Mouse (Mus musculus) kidney, postnatal 4 days (tissue): Measurements from ENCODE around the gene Mark3.

Experiments used
- DNase-seq, 2 experiments: peaks; one replicate each; pipeline ENCODE4 v3.0.0; 2021; ENCODE audit warnings: mixed read lengths in 2 of 2

The Mark3 gene

GRCm38 (mm10) chr12:111562276-111562814, 12.0 kb upstream of the Mark3 start:
- DNase-seq: no peak

GRCm38 (mm10) chr12:111563076-111563629, 11.2 kb upstream of the Mark3 start:
- no peak for DNase-seq

- no peak for DNase-seq
Observed at GRCm38 (mm10) chr12:111565363-111565762, 9.0 kb upstream of the Mark3 start.

GRCm38 (mm10) chr12:111568836-111569235, 5.5 kb upstream of the Mark3 start:
- DNase-seq: peak; percentile 53 to 69

GRCm38 (mm10) chr12:111572406-111572805, 1.9 kb upstream of the Mark3 start:
- DNase-seq: peak; percentile 52 to 69

- DNase-seq: peak; percentile 27 to 56
Observed at GRCm38 (mm10) chr12:111573315-111573714, 1.0 kb upstream of the Mark3 start.

GRCm38 (mm10) chr12:111574887-111575838, 840 bp downstream of the Mark3 start:
- DNase-seq: peak; percentile 60 to 74

GRCm38 (mm10) chr12:111583058-111583457, 8.7 kb downstream of the Mark3 start:
- DNase-seq: no peak

- no peak for DNase-seq
Observed at GRCm38 (mm10) chr12:111584401-111584800, 10.1 kb downstream of the Mark3 start.

GRCm38 (mm10) chr12:111587252-111587651, 12.9 kb downstream of the Mark3 start:
- DNase-seq: peak in 1 of 2 experiments; percentile 20

GRCm38 (mm10) chr12:111592407-111593021, 18.2 kb downstream of the Mark3 start:
- peak in 1 of 2 experiments; percentile 13 for DNase-seq

- no peak for DNase-seq
Observed at GRCm38 (mm10) chr12:111593775-111594174, 19.5 kb downstream of the Mark3 start.

GRCm38 (mm10) chr12:111597310-111597709, 23.0 kb downstream of the Mark3 start:
- no peak for DNase-seq

- DNase-seq: no peak
Observed at GRCm38 (mm10) chr12:111598902-111599301, 24.6 kb downstream of the Mark3 start.

GRCm38 (mm10) chr12:111599640-111600039, 25.3 kb downstream of the Mark3 start:
- no peak for DNase-seq

GRCm38 (mm10) chr12:111603871-111604270, 29.5 kb downstream of the Mark3 start:
- no peak for DNase-seq

- DNase-seq: no peak
Observed at GRCm38 (mm10) chr12:111605619-111606018, 31.3 kb downstream of the Mark3 start.

GRCm38 (mm10) chr12:111608015-111608414, 33.7 kb downstream of the Mark3 start:
- no peak for DNase-seq

- DNase-seq: no peak
Observed at GRCm38 (mm10) chr12:111614475-111615141, 40.3 kb downstream of the Mark3 start.

GRCm38 (mm10) chr12:111618266-111618665, 43.9 kb downstream of the Mark3 start:
- DNase-seq: no peak

- peak; percentile 78 to 82 for DNase-seq
Observed at GRCm38 (mm10) chr12:111648061-111648645, 73.8 kb downstream of the Mark3 start.

- no peak for DNase-seq
Observed at GRCm38 (mm10) chr12:111652953-111653352, 78.6 kb downstream of the Mark3 start.
